Mouse (Mus musculus) CD4-positive, CD25-positive, alpha-beta regulatory T cell, adult 2 months (primary cell): ENCODE data around the gene Fam160b1.

Experiments used
- DNase-seq: peaks from one replicate; pipeline ENCODE4 v3.0.0-alpha.2; 2012; ENCODE audit warnings: low read depth, low spot score

Gene Fam160b1

DNA sequence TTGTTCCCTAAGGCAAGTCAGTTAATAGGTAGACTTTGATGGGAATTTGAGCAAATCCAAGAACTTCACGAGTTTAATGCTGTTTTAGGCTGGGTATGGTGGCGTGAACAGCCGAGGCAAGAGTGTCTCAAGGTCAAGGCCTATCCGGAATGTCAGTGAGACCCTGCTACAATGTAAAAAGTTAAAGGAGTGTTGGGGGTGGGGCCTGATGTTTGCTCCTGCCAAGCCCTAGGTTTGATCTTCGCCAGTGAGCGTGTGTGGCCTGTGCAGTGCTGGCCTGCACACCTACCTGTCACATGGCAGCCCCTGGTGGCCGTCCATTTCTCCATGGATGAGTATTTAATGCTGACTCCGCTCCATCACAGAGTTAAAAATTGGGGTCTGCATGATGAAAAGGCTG is 5.5 kb downstream of the Fam160b1 start:
- DNase-seq, result no peak

GRCm38 (mm10) chr19:57366626-57367025 is 6.1 kb downstream of the Fam160b1 start:
- no peak for DNase-seq

DNA sequence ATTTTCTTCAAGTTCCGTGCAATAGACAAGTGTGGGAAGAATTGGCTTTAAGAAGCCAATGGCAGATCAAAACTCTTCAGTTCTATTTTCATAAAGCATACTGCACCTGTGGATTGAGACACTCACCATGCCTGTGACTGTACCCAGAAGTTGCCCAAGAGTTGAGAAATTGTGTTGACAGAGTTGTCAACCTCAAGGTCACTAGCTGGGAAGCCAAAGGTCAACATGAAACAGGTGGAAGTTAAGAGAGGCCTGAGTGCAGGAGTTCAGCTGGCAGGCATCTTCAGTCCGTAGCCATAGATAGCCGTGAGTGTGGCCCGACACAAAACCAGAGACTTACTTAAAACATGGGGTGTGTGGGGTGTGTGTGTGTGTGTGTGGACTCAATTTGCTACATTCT is 6.7 kb downstream of the Fam160b1 start:
- no peak for DNase-seq

- no peak for DNase-seq
Observed at GRCm38 (mm10) chr19:57367849-57368387, 7.4 kb downstream of the Fam160b1 start.

DNA sequence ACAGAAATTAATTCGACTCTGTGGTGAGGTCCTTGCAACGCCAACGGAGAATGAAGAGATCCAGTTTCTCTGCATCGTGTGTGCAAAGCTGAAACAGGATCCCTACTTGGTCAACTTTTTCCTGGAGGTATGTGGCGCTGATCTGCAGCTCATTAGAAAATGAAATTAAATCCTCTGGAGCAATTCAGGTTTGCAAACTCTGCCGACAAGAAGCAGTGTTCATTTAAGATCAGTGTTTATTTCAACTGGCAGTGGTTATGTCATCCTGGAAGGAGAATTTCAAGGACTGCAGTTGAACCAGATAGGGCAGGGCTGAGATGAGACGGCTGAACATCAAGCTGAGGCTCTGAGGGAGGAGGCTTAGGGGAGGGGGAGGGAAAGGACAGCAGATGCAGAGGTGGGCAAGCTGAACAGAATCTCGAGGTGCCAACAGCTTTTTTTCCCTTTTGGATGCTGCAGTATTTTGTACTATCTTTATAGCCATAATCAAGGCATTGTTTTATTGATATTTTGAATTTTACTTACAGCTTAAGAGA is 12.9 kb downstream of the Fam160b1 start:
- no peak for DNase-seq

- no peak for DNase-seq
Observed at GRCm38 (mm10) chr19:57375161-57375560, 14.7 kb downstream of the Fam160b1 start.

DNA sequence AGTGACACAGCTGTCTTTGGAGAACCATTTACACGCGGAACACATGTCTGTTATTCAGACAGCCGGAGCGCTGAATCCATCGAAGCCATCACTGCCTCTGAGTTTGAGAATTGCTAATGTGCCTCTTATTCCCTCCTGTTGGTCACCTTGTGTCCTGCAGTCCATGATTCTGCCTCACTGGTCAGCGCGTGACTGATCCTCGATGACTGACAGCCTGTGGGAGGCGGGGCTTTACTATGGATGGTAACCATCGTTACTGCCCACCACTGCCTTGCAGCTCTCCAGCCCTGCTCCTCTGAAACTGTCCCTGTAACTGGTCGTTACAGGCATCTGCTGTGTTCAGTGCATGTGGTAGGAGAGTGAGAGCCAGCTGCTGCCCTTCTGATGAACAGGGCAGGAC is 15.3 kb downstream of the Fam160b1 start:
- no peak for DNase-seq

GRCm38 (mm10) chr19:57377043-57377703 is 16.7 kb downstream of the Fam160b1 start:
- no peak for DNase-seq

DNA sequence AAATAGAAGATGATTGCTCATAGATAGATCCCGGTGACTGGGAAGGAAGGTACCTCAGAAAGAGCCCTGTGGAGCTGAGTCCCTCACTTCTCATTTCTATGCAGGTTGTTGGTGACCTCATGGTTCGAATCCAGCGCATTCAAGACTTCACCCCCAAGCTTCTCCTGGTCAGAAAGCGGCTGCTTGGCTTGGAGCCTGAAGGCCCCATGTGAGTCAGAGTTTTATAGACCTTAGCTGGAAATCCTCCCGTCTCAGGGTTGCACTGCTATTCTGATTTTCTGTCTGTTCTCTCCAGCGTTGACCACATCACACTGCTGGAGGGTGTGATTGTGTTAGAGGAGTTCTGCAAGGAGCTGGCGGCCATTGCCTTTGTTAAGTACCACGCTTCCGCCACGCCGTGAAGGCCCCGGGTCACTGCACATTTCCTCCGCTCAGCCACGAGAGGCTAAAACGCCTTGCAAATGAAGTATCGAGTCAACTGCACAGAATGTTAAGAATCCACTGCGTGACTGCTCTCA is 25.8 kb downstream of the Fam160b1 start:
- DNase-seq, result no peak

GRCm38 (mm10) chr19:57391545-57391944 is 31.1 kb downstream of the Fam160b1 start:
- no peak for DNase-seq

GRCm38 (mm10) chr19:57393357-57393957 is 33.0 kb downstream of the Fam160b1 start:
- DNase-seq, result no peak

DNA sequence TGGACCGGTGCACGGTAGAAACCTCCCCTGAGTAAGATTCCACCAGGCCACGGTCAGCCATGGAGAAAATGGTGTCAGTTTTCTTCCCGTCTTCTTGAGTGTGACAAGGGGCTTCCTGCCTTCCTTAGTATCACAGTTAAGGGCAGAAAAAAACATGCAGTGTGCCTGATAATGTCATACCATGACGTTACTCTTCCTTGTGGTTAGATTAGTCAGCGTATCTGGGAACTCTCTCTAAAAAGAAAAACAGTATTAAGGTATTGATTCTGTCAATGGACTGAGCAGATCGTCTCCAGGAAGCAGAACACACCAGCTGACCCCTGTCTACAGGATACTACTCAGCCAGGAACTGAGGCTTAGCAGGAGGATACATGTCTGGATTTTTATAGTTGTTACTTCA is 36.1 kb downstream of the Fam160b1 start:
- DNase-seq, result no peak

- no peak for DNase-seq
Observed at GRCm38 (mm10) chr19:57402364-57402763, 41.9 kb downstream of the Fam160b1 start.

DNA sequence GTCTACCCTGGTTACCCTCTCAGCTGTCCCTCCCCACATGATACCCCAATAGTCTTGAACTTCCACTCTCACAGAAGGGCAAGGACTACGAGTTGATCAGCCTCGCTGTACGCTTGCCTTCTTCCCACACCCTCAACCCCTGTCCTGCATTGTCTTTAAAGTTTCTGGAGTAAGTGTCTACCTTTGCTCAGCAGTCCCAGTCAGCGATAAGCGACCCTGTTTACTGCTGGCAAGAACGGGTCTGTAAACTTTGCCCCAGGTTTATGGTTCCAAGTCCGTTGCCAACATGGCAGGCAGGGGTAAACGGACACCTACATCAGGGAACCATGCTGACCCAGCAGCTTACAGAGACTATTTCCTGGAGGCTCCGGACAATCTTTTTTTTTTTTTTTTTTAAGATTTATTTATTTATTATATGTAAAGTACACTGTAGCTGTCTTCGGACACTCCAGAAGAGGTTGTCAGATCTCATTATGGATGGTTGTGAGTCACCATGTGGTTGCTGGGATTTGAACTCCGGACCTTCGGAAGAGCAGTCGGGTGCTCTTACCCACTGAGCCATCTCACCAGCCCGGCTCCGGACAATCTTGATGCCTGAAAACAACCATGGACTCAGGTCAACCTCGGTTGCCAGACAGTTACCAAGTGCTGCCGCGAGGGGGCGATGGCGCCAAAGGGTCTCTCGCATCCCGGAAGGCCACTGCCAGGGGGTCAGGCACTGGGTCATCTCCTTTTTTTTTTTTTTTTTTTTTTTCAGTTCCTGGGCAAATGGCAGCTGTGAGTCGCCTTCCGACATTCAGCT is 43.4 kb downstream of the Fam160b1 start:
- DNase-seq, result peak; percentile 76

DNA sequence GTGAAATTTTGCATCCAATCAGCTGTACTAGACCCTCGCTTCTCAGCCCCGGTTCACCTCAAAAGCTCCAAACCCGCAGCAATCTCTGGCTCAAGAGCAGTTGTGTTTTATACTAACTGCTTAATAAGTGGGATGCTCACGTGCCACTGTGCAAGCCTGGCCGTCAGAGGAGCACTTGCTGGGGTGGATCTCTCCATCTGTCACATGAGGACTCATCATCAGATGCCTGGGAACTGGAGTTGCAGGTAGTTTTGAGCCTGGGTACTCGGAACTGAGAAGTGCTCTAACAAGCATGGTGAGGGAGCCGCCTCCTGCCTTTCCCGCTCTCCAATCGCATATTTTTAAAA is 44.0 kb downstream of the Fam160b1 start:
- DNase-seq, result no peak

DNA sequence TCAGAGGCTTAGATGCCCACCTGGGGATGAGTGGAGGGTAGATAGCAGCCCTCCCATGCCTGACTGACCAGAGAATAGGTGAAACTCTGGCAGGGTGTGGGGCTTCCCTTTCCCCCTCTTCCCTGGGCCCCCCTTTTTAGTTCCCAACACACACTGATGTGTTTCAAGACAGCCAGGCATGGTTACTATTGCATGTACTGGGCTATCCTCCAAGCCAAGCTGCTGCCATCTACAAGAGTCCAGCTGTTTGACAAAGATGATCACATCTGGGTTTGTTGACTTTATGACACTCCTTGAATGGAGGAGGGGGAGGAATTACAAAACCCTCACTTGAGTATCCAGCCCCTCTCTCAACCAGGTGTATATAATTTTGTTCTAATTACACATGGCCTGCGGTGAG is 47.5 kb downstream of the Fam160b1 start:
- no peak for DNase-seq

DNA sequence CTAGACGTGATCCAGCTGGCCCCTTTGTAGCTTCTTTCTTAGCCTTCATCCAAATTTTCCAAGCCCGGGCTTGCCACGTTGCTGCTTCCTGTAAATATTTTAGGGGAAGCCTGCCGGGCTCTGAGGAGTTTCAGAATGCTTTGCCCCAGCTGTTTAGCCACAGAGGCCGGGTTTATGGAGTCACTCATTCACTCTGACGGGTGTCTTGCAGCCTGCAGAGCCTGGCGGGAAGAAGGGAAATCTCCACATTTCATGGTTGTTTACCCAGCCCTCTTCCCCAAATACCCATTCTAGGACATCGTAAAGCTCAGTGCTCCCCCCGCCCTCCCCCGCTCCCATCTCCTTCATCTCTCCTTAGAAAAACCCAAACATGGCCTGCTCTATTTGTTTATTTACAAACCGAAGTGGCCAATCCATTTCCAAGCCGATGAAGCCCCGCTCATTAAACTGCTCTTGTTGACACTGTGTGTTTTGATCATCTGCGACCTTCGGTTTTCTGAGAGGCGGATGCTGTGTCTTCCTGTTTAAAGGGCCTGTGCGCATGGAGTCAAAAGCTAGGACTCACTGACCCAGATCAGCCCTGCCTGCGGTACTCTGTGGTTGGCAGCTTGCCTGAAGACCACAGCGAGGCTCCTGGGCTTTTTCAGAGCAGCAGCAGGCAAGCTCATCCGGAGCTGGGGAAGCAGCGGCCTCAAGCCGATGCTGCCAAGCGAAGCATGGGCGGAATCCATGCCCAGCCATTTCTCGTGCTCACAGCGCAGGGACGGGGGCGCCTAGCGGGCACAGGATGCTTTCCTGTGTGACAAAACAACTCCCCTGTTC is 51.1 kb downstream of the Fam160b1 start:
- DNase-seq, result peak; percentile 63

- DNase-seq, result no peak
Observed at GRCm38 (mm10) chr19:57413170-57413569, 52.7 kb downstream of the Fam160b1 start.

GRCm38 (mm10) chr19:57413918-57414317 is 53.4 kb downstream of the Fam160b1 start:
- DNase-seq, result peak; percentile 65

GRCm38 (mm10) chr19:57415031-57415807 is 54.7 kb downstream of the Fam160b1 start:
- no peak for DNase-seq
